Mouse (Mus musculus): ENCODE data around the gene Kif5c.

Kif5c gene

DNA sequence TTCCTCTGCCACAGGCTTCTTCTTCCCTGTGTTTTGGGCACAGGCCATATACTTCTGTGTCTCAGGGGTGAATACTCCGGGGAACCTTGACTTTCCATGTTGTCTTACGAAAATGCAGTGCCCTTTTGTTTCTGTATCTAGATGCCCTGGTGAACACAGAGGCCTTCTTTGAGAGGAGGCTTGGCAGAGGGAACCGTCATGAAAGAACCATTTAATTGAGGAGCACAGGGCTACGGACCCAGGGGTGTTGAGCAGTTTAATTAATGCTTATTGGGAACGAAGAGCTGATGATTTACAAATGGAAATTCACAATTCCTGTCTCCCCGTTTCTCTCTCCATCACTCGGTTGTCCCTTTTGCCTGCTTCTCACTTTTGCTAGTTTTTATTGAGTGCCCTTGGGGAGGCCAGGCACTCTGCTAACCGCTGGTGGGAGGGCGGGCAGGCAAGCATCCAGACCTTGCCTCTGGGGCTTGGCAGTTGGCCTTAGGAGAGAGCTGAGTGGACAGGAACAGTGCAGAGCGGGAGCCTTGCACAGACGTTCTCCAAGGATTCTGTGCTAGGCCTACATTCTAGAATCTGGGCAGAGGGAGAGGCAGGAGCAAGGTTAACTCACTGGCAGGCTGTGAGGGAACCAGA, 186.8 kb downstream of the Kif5c start:
- DNase-seq = no peak

- no peak for DNase-seq
Observed at GRCm38 (mm10) chr2:49809496-49809895, 190.4 kb downstream of the Kif5c start.

GRCm38 (mm10) chr2:49811420-49811819, 192.3 kb downstream of the Kif5c start:
- no peak for DNase-seq

DNA sequence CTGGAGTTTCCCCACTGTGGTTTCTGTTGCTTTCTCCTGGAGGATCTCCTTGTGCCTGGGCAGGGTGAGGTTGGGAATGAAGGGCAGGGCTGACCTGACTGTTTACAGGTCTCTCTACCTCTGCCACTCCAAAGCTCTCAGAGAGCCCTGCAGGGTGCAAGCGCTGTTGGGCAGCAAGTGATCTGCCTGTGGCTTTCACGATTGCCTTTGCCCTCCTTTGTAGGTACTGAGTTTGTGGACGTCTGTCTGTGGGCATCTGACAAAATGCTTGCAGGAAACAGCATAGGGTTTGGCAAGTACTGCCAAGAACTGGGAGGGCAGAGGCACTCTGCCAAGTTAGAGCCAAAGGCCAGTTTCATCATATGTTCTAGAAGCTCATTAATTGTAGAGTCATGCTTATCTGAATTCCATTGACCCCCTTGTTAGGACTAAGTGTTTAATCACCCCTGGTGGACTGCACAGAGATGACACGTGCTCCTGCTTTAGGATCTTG, 192.8 kb downstream of the Kif5c start:
- DNase-seq = no peak

- DNase-seq = no peak
Observed at GRCm38 (mm10) chr2:49813151-49813550, 194.1 kb downstream of the Kif5c start.

DNA sequence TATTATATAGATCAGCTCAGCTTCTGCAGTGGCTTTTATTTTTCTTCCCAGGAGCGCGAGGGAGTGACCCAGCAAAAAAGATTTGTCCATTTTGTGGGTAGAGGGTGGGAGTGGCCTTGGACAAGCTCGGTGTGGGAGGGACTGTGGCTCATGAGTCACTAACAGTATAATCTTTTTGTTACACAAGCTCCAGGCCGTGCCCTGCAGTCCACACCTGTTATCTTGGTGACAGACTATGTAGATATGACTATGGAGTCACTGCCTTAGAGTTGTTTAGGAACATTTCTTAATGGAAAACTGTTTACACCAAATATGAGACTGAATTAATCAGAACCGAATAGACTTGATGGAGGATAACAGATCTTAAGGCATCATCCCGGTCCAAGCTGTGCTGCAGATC, 194.9 kb downstream of the Kif5c start:
- DNase-seq = no peak

- DNase-seq = no peak
Observed at GRCm38 (mm10) chr2:49815696-49816320, 196.7 kb downstream of the Kif5c start.

DNA sequence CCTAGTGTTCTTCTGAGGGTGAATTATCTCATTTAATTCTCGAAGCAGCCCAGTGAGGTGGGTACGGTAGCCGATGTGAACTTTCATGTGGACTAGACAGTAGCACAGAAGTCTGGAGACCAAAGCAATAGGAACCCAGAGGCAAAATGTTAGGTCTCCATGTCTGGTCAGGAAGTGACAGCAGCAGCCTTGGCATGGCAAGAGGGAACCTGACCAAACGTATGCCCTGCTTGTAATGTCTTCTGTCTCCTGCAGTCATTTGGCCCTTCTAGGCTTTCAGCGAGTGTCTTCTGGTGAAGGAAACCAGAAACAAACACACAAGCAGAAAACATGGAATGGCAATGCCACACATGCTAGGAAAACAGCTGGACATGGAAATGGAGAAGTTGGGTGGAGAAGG, 197.5 kb downstream of the Kif5c start:
- DNase-seq = no peak

- DNase-seq = peak; percentile 36
Observed at GRCm38 (mm10) chr2:49817151-49817550, 198.1 kb downstream of the Kif5c start.

GRCm38 (mm10) chr2:49818126-49818525, 199.0 kb downstream of the Kif5c start:
- no peak for DNase-seq

DNA sequence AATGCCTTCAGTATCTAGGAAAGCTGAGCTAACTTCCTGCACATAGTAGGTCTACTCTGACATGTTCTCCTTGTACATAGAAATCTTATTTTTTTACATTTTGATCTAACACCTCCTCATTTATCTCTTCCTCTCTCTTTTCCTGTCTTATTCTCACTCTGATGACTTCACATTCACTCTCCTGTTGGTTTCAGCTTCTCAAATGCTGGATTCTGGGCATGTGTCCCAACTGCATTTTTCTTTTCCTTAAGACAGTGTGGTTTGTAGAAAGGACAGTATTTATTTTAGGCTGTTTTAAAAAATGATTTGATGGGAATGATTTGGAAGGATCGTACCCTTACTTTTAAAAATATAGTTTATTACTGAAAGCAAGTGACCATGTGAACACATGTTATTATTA, 203.2 kb downstream of the Kif5c start:
- no peak for DNase-seq

Data from thymus, postnatal 25 days (tissue).